Mouse (Mus musculus): ENCODE measurements around the gene Usp29.
"Not testable (repeated sequence)": the region's sequence is repeated elsewhere in the genome, so short reads cannot be mapped to it uniquely, and the experiment has no call there.

The Usp29 gene

DNA sequence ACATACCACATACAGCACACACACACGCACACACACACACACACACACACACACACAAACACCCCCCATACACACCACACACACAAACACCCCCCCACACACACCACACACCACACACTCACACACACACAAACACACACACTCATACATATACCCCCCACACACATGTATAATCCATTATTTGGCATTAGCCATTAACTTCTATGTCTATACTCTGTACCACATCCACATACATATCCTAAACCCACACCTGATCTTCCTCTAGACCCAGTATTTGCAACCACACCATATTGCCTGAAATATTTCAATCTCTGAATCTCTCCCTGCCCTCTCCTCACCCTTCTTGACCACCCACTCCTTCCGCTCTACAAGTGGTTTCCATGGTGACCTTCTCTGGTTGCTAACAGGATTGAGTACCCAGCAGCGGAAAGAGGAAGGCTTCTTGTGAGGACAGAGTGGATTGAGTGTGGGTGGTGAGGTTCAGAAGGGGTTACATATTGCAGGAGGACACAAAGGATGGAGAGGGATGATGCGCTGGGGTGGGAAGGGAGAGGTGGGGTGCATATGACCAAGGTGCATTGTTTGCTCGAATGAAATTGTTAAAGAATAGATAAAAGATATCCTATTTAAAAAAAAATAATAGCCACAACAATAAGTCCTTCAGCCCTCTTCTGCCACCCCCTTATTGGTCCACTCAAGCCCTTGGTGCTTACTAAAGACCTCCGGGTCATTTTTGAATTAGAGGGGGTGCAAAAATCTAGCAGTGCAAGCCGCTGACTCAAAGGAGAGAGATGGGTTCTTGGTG, 195.8 kb downstream of the Usp29 start:
- DNase-seq (ENCODE audit: low spot score in 2 of 2) = no peak

DNA sequence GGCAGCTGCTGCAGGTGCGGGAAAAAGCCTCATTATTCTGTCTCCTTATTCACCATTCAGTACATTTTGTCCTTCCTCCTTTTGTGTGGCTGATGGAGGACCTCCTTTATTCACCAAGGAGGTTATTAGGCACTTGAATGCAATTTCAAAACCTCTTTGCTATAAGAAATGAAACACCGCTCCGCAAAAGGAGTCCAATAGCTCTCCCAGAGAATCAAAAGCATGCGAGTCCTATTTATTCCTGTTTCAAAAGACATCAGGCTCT, 196.3 kb downstream of the Usp29 start:
- no peak for DNase-seq (ENCODE audit: low spot score in 2 of 2)

DNA sequence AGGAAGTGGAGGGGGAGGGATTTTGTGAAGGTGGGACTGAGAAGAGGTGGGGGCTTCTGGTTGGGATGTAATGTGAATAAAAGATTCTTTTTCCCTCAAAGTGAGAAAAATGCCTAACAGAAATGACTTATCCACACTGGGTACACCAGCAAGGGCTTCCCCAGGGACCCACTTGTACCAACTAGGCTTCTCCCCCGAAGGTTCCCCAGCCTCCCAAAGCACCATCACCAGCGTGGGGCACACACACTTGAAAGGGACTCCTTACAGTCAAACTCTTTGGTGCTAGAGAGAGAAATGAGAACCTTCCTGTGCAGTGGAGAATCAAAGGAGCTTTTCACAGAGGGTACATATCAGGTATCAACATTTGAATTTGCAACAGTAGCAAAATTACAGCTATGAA, 198.9 kb downstream of the Usp29 start:
- no peak for DNase-seq (ENCODE audit: low spot score in 2 of 2)

DNA sequence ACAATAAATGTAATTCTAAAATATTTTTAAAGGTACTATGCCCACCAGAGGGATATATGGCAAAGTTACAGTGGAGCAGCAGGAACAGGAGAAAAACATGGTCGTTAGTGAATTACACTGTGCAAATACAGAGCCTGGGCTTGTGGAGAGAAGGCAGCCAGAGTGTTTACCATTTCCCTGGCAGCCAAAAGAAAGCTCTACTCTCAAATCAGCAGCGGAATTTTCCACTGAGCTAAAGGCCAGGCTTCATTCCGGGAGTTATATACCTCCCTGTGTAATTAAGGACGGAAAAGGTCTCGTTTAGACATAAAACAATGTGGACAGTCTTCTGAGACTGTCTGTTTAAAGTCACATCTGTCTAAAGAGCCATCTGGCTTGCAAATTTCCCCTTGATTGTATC, 204.4 kb downstream of the Usp29 start:
- no peak for DNase-seq (ENCODE audit: low spot score in 2 of 2)

DNA sequence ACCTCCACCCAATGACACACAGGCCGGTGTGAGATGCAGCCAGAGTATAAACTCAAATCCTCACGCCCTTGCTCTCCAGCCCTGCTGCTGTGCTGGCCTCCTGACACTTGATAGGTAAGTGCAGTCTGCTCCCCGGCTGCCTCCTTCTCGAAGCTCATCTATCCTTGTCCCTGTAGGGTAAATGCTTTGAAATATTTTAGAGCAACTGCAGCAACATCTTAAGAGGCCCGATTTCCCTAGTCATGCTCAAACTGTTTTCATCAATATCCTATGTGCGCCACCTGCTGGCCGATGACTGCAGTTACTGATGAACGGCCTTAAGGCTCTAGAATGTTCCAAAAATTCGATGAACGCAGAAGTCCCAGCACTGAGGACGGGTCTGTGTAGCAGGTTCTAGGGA, 206.7 kb downstream of the Usp29 start:
- peak; percentile 58 to 69 for DNase-seq (ENCODE audit: low spot score in 2 of 2)

DNA sequence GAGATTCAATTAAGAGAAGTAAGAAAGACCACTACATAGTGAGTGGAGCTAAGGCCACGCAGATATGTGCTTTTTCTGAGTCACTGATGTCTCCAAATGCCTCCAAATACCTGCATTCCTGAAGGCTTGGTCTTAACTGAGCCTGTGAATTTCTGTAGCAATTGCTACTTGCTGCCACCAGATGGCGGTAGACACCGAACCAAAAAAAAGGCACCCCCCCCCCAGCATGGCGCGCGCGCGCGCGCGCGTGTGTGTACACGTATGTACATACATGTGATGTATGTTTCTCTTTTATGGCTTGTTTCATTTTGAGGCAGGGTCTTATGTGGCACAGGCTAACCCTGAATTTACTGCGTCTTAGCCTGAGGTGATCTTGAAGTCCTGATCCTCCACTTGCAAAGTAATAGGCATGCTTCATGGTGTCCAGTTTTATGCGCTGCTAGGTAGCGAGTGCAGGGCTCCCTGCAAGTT, 210.4 kb downstream of the Usp29 start:
- no peak for DNase-seq (ENCODE audit: low spot score in 2 of 2)

DNA sequence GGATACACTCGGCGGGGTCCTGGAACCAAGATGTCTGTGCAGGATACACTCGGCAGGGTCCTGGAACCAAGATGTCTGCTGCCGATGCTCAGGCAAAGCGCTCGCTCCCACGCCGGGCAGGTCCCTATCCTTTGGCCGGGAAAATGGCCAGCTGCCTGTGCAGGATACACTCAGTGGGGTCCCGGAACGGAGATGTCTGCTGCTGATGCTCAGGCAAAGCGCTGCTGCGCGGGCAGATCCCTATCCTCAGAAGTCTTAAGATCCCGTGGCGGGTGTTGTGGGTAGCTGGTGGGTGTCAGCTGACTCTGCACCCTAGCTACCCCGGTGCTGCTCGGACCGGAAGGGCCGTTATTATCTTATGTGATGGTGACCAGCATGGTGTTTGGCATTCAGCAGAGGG, 217.7 kb downstream of the Usp29 start:
- DNase-seq (ENCODE audit: low spot score in 2 of 2) = not testable (repeated sequence)

DNA sequence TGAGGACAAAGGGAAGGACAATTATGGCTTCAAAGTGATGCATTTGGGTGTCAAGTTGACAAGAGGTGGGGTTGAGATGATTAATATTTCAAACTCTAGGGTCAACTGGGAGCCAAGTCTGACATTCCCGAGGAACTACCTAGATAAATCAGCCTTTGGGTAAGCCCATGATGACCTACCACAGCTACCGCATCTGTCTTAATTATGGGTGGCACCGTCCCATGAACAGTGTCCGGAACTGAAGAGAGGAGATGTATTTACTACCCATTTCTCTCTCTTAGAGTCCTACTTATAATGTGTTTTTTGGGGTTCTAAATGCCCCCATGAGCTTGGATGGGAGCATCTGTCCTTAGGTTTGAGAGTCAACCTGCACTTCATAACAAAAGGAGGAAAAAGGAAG, 226.2 kb downstream of the Usp29 start:
- DNase-seq (ENCODE audit: low spot score in 2 of 2) = no peak

DNA sequence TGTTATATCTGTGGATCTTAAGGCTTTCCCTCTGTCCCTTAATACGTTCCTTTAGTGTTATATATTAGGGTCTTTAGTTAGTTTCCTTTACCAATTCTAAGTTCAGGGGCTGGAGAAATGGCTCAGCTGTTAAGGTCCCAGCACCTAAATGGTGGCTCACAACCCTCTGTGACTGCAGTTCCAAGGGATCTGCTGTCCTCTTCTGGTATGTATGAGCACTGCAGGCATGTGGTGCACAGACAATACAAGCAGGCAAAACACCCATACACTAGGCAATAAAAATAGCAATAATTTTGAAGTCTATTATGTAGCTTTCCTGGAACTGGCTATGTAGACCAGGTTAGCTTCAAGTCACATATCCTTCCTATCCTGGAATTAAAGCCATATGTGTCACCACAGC, 228.2 kb downstream of the Usp29 start:
- no peak for DNase-seq (ENCODE audit: low spot score in 2 of 2)

DNA sequence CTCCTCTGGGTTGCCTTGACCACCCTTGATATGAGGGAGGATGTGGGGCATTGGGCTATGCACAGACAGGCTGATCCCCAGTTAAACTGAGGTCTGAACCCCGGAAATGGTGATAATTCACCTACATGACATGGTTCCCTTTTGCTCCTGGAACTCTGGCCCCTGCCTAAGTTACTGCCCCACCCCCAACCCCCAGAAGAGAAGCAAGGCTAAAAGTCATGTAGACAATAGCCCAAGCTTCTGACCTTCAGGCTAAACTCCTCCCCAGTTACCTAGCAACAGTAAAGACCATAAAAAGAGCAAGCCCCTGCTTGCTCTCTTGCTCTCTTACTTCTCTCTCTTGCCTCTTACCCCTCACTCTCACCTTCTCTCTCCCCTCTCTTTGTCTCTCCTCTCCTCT, 243.2 kb downstream of the Usp29 start:
- no peak for DNase-seq (ENCODE audit: low spot score in 2 of 2)

DNA sequence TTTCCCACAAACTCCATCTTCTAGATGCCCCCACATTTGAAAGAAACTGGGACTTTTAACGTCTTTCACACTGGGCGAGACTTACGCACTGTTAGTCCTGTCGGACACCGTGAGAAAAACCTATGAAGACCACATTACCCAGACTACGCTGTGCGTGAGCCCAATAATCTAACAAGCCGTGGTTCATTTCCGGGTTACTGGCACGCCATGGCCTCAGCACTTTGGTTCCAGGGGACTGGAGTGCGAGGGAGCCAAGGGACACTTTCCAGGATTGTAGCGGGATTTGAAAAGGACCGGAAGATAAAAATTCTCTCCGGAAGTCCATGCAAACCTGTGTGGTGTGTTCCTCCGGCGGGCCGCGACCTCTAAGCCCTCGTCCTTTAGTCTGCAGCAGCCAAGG, 246.5 kb downstream of the Usp29 start:
- no peak for DNase-seq (ENCODE audit: low spot score in 2 of 2)

DNA sequence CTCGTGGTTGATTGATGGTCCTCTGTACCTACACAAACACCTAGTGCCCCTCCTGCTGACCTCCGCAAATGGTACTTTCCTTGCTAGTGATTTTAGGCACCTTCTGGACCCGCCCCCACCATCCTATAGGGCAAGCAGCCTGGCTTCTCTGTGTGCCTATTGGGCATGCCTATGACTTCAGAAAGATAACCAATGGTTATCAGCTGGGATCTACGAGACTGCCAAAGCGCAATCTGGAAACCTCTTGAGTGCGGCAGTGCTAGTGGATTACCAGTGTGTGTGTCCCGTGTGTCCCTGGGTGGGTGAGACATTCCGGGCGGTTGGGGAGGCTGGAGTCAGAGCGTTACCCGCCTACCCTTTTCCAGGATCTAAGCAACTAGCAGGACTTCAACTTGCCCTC, 264.9 kb downstream of the Usp29 start, which contains the start of gene Aurkc:
Gene Aurkc (plus strand): TSS at position 50 of the 400 bp plus-strand sequence.
- DNase-seq (ENCODE audit: low spot score in 2 of 2) = not testable (repeated sequence)

DNA sequence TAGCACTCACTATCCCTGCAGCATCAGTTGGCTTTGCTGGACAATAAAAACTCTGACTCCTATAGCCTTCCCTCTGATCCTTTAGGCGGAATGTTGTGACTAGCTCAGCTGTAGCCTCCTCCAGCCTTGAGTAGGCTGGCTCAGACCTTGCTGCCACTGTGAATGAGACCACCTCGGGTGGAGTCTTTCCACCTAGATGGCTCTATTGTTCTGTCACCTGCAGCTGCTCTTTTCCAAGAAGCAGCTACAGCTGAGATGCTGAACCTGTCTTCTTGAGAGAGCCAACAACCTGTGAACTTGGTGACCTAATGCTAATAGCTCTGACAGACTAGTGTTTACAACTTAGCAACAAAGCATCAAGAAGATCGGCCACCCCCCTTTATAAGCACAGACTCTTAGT, 268.5 kb downstream of the Usp29 start:
- DNase-seq (ENCODE audit: low spot score in 2 of 2) = not testable (repeated sequence)

DNA sequence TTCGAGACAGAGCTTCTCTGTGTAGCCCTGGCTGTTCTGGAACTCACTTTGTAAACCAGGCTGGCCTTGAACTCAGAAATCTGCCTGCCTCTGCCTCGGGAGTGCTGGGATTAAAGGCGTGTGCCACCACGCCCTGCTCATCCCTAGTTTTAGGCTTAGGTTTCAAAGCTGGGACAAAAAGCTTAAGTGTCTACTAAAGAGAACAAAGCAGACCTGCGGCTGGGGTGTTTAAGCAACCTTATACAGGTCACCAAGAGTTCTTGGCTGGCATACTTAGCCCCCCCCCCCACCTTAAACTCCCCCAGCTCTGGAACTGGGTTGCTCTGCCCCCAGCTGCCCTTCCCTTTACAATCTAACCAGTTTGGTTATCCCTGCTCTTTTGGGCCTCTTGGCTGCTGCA, 275.1 kb downstream of the Usp29 start:
- DNase-seq (ENCODE audit: low spot score in 2 of 2) = not testable (repeated sequence)
